Mouse (Mus musculus) bone marrow macrophage, adult 2 months (primary cell): ENCODE results near the gene Sohlh2.

Experiments
- CTCF ChIP-seq: IDR thresholded peaks from 2 replicates; pipeline ENCODE4 v1.5.1; 2012; ENCODE audit warnings: low read depth, mild to moderate bottlenecking, low read length, moderate library complexity
- POLR2A ChIP-seq: IDR thresholded peaks from 2 replicates; pipeline ENCODE4 v1.6.1; 2012; ENCODE audit warnings: mild to moderate bottlenecking, low read depth, low read length, borderline replicate concordance

DNA sequence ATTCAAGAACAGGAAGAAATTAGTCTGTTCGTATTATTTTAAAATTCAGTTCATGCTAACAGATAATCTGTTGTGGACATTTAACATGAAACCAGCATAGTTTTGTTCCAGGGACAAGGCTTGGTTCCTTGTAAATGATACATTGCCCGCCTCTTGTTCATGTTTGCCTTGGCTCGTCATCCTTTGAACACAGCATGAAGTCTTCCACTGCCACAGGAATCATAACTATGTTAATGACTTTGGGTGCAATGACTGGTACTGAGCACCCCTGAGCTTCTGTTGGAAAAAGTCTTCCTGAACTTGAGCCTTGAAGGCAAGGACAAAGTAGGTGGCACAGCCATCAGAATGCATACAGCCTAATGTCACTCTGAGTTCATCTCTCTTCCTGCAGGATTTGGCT, 66.2 kb downstream of the Sohlh2 start:
- TF ChIP-seq POLR2A (no peak), CTCF (no peak)
